Mouse (Mus musculus) bone marrow macrophage, adult 2 months (primary cell): ENCODE results near the gene Frmd4a.

Experiments used
- CTCF ChIP-seq: IDR thresholded peaks from 2 replicates; pipeline ENCODE4 v1.5.1; 2012; ENCODE audit warnings: low read depth, mild to moderate bottlenecking, low read length, moderate library complexity
- POLR2A ChIP-seq: IDR thresholded peaks from 2 replicates; pipeline ENCODE4 v1.6.1; 2012; ENCODE audit warnings: mild to moderate bottlenecking, low read depth, low read length, borderline replicate concordance

DNA sequence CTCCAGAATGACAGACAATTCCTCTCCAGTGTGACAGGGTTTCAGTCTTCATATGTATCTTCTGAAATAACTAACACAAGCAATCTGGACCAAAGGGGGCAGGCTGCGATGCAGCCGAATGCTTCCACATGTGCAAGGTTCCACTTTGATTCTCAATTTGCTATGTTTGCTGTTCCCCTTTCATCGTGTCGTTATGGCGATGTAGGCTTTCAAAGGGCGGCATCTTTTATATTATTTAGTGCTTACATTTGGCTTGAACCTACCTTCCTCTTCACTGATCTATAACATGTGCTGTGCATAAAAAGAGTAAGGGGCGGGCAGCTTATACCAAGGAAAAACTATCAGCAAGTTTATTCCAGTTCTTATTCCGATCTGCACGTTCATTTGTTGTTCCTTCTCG, 322.9 kb downstream of the Frmd4a start:
- TF ChIP-seq POLR2A (no peak), CTCF (no peak)
